Mouse (Mus musculus) intestine, embryonic 14.5 days (tissue): ENCODE results near the gene Mtmr2. TPM values are rescaled to one million over a fixed set of nuclear protein-coding genes. Genes with fewer than 3 reads are reported as not detected.
A peak's percentile ranks its signal among the peaks of the same experiment; 100 is the strongest.

Experiments used
- ATAC-seq: fragments of 200-750 bp; cut with Nextera tagmentation; replicated peaks from 2 replicates; pipeline ENCODE4 v1.8.0; 2017; ENCODE audit warnings: low read depth, moderate number of reproducible peaks, moderate TSS enrichment, moderate library complexity; ENCODE audit not compliant: low FRiP score, low TSS enrichment
- DNase-seq: peaks from one replicate; pipeline ENCODE4 v3.0.0-alpha.2; 2018; ENCODE audit warnings: low spot score
- H3K27ac ChIP-seq: fragments of 300-500 bp; sonication (generic); 2 replicates; pipeline ENCODE4 v1.5.1; 2014; ENCODE audit warnings: low read depth, mild to moderate bottlenecking, control low read depth
- H3K27me3 ChIP-seq: fragments of 300-500 bp; sonication (generic); replicated peaks from 2 replicates; pipeline ENCODE4 v1.6.1; 2014; ENCODE audit warnings: low read length, control low read depth; ENCODE audit not compliant: control insufficient read depth, insufficient read depth
- H3K36me3 ChIP-seq: fragments of 300-500 bp; sonication (generic); 2 replicates; pipeline ENCODE4 v1.6.1; 2014; ENCODE audit warnings: low read length, control low read depth; ENCODE audit not compliant: control insufficient read depth, insufficient read depth
- H3K4me1 ChIP-seq: fragments of 300-500 bp; sonication (generic); replicated peaks from 2 replicates; pipeline ENCODE4 v1.6.1; 2014; ENCODE audit warnings: low read length, control low read depth, mixed read lengths; ENCODE audit not compliant: control insufficient read depth, insufficient read depth
- H3K4me2 ChIP-seq: fragments of 300-500 bp; sonication (generic); 2 replicates; pipeline ENCODE4 v1.6.1; 2014; ENCODE audit warnings: low read length
- H3K4me3 ChIP-seq: fragments of 300-500 bp; sonication (generic); 2 replicates; pipeline ENCODE4 v1.5.1; 2014; ENCODE audit warnings: low read depth, low read length, control low read depth, mixed read lengths
- H3K9ac ChIP-seq: fragments of 300-500 bp; sonication (generic); 2 replicates; pipeline ENCODE4 v1.6.1; 2014; ENCODE audit warnings: mild to moderate bottlenecking, low read length
- H3K9me3 ChIP-seq: fragments of 300-500 bp; sonication (generic); 2 replicates; pipeline ENCODE4 v1.6.1; 2016; ENCODE audit warnings: low read length, control low read depth; ENCODE audit not compliant: control insufficient read depth
- WGBS: fragments of 180-500 bp; shearing (Covaris S2); extraction: QIAGEN DNeasy Blood & Tissue Kit; methylation state at CpG from one replicate; pipeline ENCODE4 v1.1.7; 2014; 5-methylcytosine and 5-hydroxymethylcytosine counted together
- polyA plus RNA-seq: library from polyadenylated mRNA; unstranded; fragments of >200 nt; fragmentation: Nextera tagmentation; extraction: Ambion mirVana; gene quantifications from 2 replicates; pipeline ENCODE4 v1.2.1, GENCODE M21; 2014

The Mtmr2 gene
- polyA plus RNA-seq, 1 experiment from 2014 or later = 78.8 TPM

DNA sequence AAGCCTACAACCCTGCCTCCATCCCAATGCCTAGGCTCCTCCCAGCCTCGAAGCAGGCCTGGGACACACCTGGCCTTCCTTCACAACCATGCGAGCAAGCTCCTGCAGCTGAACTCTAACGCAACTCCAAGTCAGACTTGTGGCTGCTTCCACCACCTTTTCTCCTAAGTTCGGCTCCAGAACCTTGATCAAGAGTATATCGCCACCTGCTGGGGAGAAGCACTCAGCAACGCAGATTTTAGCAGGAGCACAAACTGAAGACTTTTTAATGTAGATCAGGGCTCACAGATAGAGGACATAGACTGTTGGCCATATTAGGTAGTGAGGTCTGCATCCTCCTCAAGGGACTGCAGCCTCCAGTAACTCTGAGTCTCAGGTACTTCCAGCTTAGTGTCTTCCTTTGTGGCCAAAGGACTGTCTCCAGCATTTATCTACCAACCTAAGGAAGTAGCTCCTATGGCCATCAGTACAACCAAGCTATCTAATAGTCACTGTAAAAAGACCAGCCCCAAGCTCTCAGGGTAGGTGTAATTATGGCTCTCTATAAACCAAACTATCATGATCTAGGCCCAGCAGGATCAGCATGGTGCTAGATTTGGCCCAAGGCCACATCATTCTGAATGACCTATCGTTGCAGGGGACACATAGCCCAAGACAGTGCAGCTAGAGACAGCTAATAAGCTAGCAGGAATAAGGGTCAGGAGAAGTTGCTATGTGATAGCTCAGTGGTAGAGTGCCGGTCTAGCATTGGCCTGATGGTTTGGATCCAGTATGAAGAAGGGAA is 31.7 kb upstream of the Mtmr2 start:
- peak; percentile 86 for DNase-seq
- Histone ChIP-seq H3K4me3 (no peak overlapping the region), H3K27me3 (no peaks in the 10 kb centered on the region), H3K36me3 (no peaks in the 10 kb centered on the region), H3K9me3 (0 out of 2 replicates have a peak, but pooled peaks cover 2% of the 10 kb centered on the region), H3K4me1 (no peaks in the 10 kb centered on the region), H3K4me2 (peak overlapping the region; percentile 29; the same call in 1 of the 2 replicates), H3K9ac (no peak overlapping the region), H3K27ac (no peak overlapping the region)
- peak; percentile 71; the same call in 1 of the 2 replicates for ATAC-seq
- WGBS = 23% methylated on average over 8 of the region's 8 CpGs

DNA sequence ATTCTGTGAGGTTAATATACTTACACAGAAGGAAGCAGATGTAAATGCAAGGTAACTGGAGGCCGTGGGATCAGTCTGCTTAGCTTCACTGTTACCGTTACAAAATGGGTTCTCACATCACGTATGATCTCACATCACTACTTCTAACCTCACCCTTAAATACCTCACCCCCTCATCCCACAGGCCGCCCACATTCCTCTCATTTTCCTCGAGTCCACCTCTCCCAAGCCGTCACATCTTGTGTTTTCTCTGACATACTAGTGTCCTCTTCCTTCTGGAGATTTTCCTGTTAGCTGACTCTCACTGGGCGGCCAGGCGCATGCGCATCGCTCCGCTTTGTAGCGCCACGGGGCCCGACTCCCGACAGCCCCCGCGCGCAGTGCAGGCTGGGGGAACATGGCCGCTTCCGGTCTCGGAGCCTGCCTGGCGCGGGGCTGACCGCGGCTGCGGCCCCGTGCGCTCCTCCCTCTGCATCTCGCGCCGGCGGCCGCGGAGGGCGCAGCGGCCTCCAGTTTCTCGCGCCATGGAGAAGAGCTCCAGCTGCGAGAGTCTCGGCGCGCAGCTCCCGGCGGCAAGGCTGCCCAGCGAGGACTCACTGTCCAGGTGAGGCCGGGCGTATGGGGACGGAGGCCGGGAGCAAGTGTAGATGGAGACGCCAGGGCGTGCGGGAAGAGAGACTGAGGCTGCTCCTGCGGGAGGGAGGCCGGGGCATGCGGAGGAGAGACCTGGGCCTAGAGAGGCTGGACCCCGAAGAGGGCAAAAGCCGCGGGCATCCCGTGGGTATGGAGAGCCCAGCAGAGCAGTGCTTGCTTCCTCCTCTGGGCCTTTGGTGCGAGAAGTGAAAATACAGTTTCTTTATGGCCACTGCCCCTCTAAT is 826 bp downstream of the Mtmr2 start:
- H3K4me2 ChIP-seq = peak overlapping the region; percentile 80
- no peaks in the 10 kb centered on the region for H3K27me3 ChIP-seq
- WGBS = 2% methylated on average over 60 of the region's 60 CpGs
- ATAC-seq = peak; percentile 99
- H3K9me3 ChIP-seq = peaks cover 3% of the 10 kb centered on the region; the same call in 1 of the 2 replicates
- H3K36me3 ChIP-seq = no peaks in the 10 kb centered on the region
- H3K4me3 ChIP-seq = peak overlapping the region; percentile 97
- peaks cover 8% of the 10 kb centered on the region; the same call in 1 of the 2 replicates for H3K4me1 ChIP-seq
- peak; percentile 97 for DNase-seq
- peak overlapping the region; percentile 98 for H3K9ac ChIP-seq
- H3K27ac ChIP-seq = peak overlapping the region; percentile 96

DNA sequence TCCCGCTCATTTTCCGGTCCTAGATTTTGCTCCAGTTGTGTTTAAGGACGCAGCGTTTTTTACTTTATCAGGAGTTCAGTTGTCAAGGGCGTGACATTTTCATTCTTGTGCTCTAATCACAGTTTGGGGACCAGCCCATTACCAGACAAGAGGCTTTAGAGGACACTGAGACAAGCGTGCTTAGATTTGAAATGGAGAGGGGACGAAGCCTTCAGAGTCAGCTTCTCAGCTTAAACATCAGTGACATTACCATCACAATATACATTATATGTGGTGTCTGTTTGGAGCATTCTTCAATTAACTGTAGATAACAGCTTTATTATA is 1.4 kb downstream of the Mtmr2 start:
- peaks cover 3% of the 10 kb centered on the region; the same call in 1 of the 2 replicates for H3K9me3 ChIP-seq
- peaks cover 8% of the 10 kb centered on the region; the same call in 1 of the 2 replicates for H3K4me1 ChIP-seq
- peak overlapping the region; percentile 98 for H3K9ac ChIP-seq
- H3K4me3 ChIP-seq = peak overlapping the region; percentile 97
- no peaks in the 10 kb centered on the region for H3K36me3 ChIP-seq
- H3K27ac ChIP-seq = peak overlapping the region; percentile 96
- WGBS = 3% methylated on average over 7 of the region's 7 CpGs
- DNase-seq (no peak), ATAC-seq (no peak)
- no peaks in the 10 kb centered on the region for H3K27me3 ChIP-seq
- peak overlapping the region; percentile 80 for H3K4me2 ChIP-seq

DNA sequence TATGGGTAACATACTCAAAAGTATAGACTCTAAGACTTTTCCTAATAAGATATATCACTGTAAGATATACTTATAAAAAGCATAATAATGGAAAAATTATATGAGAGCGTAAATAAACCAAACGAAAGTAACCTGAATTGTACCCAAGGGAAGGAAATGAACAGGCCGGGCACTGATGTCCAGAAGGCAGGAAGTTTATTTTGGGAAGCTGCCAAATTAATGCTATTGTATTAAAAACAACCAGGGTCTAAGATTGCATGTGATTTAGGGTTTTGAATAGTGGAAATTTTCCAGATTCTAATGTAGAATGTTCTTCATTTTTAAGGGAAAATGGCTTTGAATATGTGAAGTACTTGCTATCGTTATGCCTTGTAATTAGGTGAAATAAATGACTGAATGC is 4.3 kb downstream of the Mtmr2 start:
- H3K27ac ChIP-seq = no peak overlapping the region
- no peak for ATAC-seq

DNA sequence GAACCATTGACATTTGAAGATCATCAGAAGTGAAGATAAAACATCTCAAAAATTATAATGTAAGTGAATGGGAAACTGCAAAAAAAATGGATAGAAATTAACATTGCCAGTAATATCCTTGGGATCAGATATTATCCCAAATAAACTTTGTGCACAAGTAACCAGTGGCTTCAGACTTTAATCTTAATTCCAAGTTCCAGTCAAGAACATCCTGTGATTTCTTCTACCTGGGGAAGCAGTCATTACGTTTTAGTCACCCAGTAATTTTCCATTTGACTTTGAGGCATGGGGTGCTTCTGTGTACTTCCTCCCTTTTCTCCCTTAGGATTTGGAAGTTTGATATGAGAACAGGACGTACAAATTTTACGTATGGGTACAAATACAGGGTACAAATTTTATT is 12.2 kb downstream of the Mtmr2 start:
- 95% methylated on average over 3 of the region's 3 CpGs for WGBS
- Histone ChIP-seq H3K4me3 (no peak overlapping the region), H3K27ac (no peak overlapping the region), H3K4me2 (no peak overlapping the region), H3K9ac (no peak overlapping the region), H3K36me3 (peaks cover 7% of the 10 kb centered on the region; the same call in 1 of the 2 replicates), H3K27me3 (no peaks in the 10 kb centered on the region), H3K4me1 (no peaks in the 10 kb centered on the region), H3K9me3 (no peaks in the 10 kb centered on the region; the same call in 1 of the 2 replicates)
- no peak for ATAC-seq
- DNase-seq = no peak

More for the DNA sequence above, 4.3 kb downstream of the Mtmr2 start:
- WGBS = 75% methylated on average over 4 of the region's 4 CpGs
- Histone ChIP-seq H3K4me2 (no peak overlapping the region), H3K36me3 (no peaks in the 10 kb centered on the region), H3K4me1 (peaks cover 8% of the 10 kb centered on the region; the same call in 1 of the 2 replicates), H3K9me3 (peaks cover 3% of the 10 kb centered on the region; the same call in 1 of the 2 replicates), H3K4me3 (no peak overlapping the region), H3K27me3 (no peaks in the 10 kb centered on the region), H3K9ac (no peak overlapping the region)
- DNase-seq = no peak

DNA sequence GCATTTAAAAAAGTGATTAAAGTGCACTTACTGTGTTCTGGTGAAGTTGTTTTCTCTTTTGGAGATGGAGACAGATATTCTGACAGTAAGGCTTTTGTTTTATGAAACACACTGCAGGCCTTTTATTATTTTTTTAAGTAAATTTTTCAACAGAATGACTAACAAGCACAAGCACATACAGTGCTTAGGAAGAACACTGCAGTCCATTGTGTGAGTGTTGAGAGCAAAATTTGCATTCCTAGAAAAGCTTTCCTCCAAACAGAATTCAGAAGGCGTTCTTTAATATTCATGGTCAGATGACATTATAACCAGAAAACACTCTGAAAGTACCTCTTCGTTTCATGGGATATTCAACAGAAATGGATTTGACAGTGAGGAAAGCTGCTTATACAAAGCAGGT is 17.4 kb downstream of the Mtmr2 start:
- WGBS = 61% methylated on average over 2 of the region's 2 CpGs
- H3K27me3 ChIP-seq = no peaks in the 10 kb centered on the region
- ATAC-seq = no peak
- H3K4me3 ChIP-seq = no peak overlapping the region
- H3K9ac ChIP-seq = no peak overlapping the region
- H3K4me2 ChIP-seq = no peak overlapping the region
- H3K4me1 ChIP-seq = no peaks in the 10 kb centered on the region
- no peak overlapping the region for H3K27ac ChIP-seq
- DNase-seq = no peak
- no peaks in the 10 kb centered on the region for H3K9me3 ChIP-seq
- H3K36me3 ChIP-seq = peaks cover 7% of the 10 kb centered on the region; the same call in 1 of the 2 replicates

DNA sequence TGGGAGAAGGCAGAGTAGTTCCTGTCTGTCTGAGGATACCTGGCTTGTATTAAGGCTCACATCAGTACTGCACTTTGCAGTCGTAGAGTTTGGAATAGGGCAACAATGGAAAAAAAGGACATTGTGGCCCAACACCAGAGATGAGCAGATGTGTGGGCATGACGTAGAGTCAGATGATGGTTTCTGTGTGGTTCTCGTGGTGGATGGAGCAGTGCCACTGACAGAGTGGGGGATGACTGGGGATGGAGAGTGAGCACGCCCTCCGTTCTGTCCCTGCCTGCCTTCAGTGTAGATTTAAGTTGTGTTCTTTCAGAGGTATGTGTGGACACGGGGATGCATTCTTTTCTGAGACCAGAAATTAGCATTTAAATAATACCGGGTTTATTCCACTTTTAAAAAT is 18.4 kb downstream of the Mtmr2 start:
- no peak for ATAC-seq
- no peak overlapping the region for H3K4me2 ChIP-seq
- 87% methylated on average over 7 of the region's 7 CpGs for WGBS

DNA sequence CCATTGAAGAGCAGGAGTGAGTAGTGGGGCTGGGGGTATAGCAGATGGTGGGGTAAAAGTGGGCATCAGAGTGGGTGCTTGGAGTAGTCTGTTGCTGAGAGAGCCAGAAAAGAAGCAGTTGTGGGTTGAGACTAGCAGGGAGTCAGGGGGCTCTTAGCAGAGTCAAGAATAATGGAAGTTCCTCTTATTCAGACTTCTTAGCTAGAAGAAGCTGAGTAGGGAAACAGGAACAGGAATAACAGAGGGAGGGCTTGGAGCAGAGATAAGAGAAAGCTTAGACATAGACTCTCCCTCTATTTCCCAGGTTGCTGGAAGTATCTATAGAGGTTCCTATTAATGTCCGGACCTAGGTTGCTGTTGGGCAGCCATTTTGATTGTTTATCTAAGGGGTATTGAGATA is 26.5 kb downstream of the Mtmr2 start:
- DNase-seq (no peak), ATAC-seq (no peak)
- H3K9ac ChIP-seq = no peak overlapping the region
- H3K4me2 ChIP-seq = no peak overlapping the region
- no peak overlapping the region for H3K27ac ChIP-seq
- no peaks in the 10 kb centered on the region for H3K4me1 ChIP-seq
- H3K4me3 ChIP-seq = no peak overlapping the region
- no peaks in the 10 kb centered on the region for H3K27me3 ChIP-seq
- no peaks in the 10 kb centered on the region for H3K9me3 ChIP-seq
- WGBS = 83% methylated on average over 1 of the region's 1 CpGs
- no peaks in the 10 kb centered on the region for H3K36me3 ChIP-seq

More for the DNA sequence above, 18.4 kb downstream of the Mtmr2 start:
- H3K9me3 ChIP-seq = no peaks in the 10 kb centered on the region
- no peak overlapping the region for H3K4me3 ChIP-seq
- no peaks in the 10 kb centered on the region for H3K27me3 ChIP-seq
- DNase-seq = no peak
- H3K36me3 ChIP-seq = peaks cover 7% of the 10 kb centered on the region; the same call in 1 of the 2 replicates
- H3K4me1 ChIP-seq = no peaks in the 10 kb centered on the region
- H3K9ac ChIP-seq = no peak overlapping the region
- H3K27ac ChIP-seq = no peak overlapping the region
